Mouse (Mus musculus) liver, embryonic 16.5 days (tissue): ENCODE measurements around the gene Neu1. TPM values are rescaled to one million over a fixed set of nuclear protein-coding genes. Genes with fewer than 3 reads are reported as not detected.

Source experiments
- ATAC-seq: fragments of 200-750 bp; cut with Nextera tagmentation; 2 replicates; pipeline ENCODE4 v1.8.0; 2017; ENCODE audit warnings: low read depth, mild to moderate bottlenecking, moderate number of reproducible peaks, moderate library complexity
- H3K27ac ChIP-seq: fragments of 300-500 bp; sonication (generic); 2 replicates; pipeline ENCODE4 v1.5.1; 2014; ENCODE audit warnings: mild to moderate bottlenecking, low read length
- H3K27me3 ChIP-seq: fragments of 300-500 bp; sonication (generic); 2 replicates; pipeline ENCODE4 v1.6.1; 2014; ENCODE audit warnings: low read depth, low read length, mixed read lengths; ENCODE audit not compliant: control insufficient read depth, insufficient read depth
- H3K36me3 ChIP-seq: fragments of 300-500 bp; sonication (generic); 2 replicates; pipeline ENCODE4 v1.6.1; 2014; ENCODE audit warnings: mild to moderate bottlenecking; ENCODE audit not compliant: control insufficient read depth, insufficient read depth
- H3K4me1 ChIP-seq: fragments of 300-500 bp; sonication (generic); 2 replicates; pipeline ENCODE4 v1.6.1; 2014; ENCODE audit warnings: low read depth, low read length, mixed read lengths; ENCODE audit not compliant: control insufficient read depth
- H3K4me2 ChIP-seq: fragments of 300-500 bp; sonication (generic); 2 replicates; pipeline ENCODE4 v1.6.1; 2014; ENCODE audit warnings: low read depth, low read length, mixed read lengths
- H3K4me3 ChIP-seq: fragments of 300-500 bp; sonication (generic); 2 replicates; pipeline ENCODE4 v1.5.1; 2014; ENCODE audit warnings: low read depth, mild to moderate bottlenecking, low read length
- H3K9ac ChIP-seq: fragments of 300-500 bp; sonication (generic); 2 replicates; pipeline ENCODE4 v1.6.1; 2014; ENCODE audit warnings: low read depth, low read length
- H3K9me3 ChIP-seq: fragments of 300-500 bp; sonication (generic); replicated peaks from 2 replicates; pipeline ENCODE4 v1.6.1; 2016; ENCODE audit warnings: low read length; ENCODE audit not compliant: control insufficient read depth
- WGBS: fragments of 180-500 bp; shearing (Covaris S2); extraction: QIAGEN DNeasy Blood & Tissue Kit; methylation state at CpG from one replicate; pipeline ENCODE4 v1.1.7; 2014; ENCODE audit not compliant: insufficient replicate concordance; 5-methylcytosine and 5-hydroxymethylcytosine counted together
- polyA plus RNA-seq: library from polyadenylated mRNA; unstranded; fragments of >200 nt; fragmentation: Nextera tagmentation; extraction: Ambion mirVana; gene quantifications from 2 replicates; pipeline ENCODE4 v1.2.1, GENCODE M21; 2015

The Neu1 gene
- polyA plus RNA-seq, 1 experiment from 2014 or later = 20.6 TPM

DNA sequence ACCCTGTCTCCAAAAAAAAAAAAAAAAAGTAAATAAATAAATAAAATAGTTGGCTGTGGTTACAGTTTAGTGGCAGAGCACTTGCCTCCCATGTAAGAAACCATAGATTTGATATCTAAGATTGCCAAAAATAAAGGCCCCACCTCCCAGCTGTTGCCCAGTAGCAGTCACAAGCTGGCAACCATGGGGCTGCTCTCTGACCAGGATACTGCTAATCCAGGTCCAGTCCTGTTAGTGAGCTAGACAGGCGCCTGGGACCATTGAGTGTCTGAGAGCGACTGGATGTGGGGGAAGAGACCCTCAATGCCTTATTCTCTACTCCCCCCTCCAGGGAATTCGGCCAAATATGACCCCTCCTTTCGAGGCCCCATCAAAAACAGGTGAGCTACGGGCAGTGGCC lies 14.7 kb upstream of the Neu1 start:
- Histone ChIP-seq H3K27me3 (no peaks in the 10 kb centered on the region), H3K9me3 (no peaks in the 10 kb centered on the region), H3K4me2 (no peak overlapping the region), H3K36me3 (peaks cover 9% of the 10 kb centered on the region), H3K4me3 (no peak overlapping the region), H3K4me1 (peaks cover 14% of the 10 kb centered on the region), H3K27ac (no peak overlapping the region), H3K9ac (no peak overlapping the region)
- no peak for ATAC-seq
- 58% methylated on average over 5 of the region's 5 CpGs for WGBS

DNA sequence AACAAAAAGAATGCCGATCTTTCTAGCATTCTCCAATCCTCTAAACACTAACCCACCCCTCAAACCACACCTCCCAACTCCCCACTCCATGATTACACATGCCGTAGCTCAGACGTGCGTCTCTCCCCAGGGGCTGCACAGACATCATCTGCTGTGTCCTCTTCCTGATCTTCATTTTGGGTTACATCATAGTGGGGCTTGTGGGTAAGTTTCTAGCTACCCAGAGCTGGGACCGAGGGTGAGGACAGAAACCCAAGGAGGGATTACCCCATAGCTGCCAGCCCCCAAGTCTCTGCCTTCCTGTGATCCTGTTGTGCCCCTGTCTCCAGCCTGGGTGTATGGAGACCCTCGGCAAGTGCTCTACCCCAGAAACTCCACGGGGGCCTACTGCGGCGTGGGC lies 13.9 kb upstream of the Neu1 start:
- no peak overlapping the region for H3K4me2 ChIP-seq
- 68% methylated on average over 9 of the region's 9 CpGs for WGBS
- peaks cover 14% of the 10 kb centered on the region for H3K4me1 ChIP-seq
- no peak overlapping the region for H3K27ac ChIP-seq
- ATAC-seq = no peak
- no peaks in the 10 kb centered on the region for H3K9me3 ChIP-seq
- H3K27me3 ChIP-seq = no peaks in the 10 kb centered on the region
- no peak overlapping the region for H3K4me3 ChIP-seq
- peaks cover 3% of the 10 kb centered on the region for H3K36me3 ChIP-seq
- H3K9ac ChIP-seq = no peak overlapping the region

DNA sequence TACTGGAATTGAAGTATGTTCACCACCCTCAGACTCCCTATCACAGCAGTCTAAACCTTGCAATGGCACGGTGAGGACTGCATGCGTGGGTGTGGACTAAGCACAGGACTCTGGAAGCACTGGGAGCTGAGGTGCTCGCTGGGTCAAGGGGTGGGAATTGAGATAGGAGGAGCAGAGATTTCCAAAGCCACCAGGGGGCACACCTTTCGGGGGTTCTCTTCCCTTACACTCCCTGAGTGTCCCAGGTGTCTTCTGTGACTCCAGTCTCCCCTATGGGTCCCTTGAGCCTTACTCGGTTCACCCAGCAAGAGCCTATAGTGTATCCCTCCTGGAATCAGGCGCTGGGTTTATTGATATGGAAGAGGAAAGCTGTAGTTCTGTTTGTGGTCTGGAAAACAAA lies 8.1 kb upstream of the Neu1 start:
- Histone ChIP-seq H3K36me3 (no peaks in the 10 kb centered on the region), H3K9ac (no peak overlapping the region), H3K4me1 (no peaks in the 10 kb centered on the region; the same call in none of the 2 replicates), H3K9me3 (no peaks in the 10 kb centered on the region), H3K27me3 (no peaks in the 10 kb centered on the region), H3K4me2 (no peak overlapping the region), H3K27ac (no peak overlapping the region), H3K4me3 (no peak overlapping the region)
- WGBS = 39% methylated on average over 6 of the region's 6 CpGs
- no peak for ATAC-seq

DNA sequence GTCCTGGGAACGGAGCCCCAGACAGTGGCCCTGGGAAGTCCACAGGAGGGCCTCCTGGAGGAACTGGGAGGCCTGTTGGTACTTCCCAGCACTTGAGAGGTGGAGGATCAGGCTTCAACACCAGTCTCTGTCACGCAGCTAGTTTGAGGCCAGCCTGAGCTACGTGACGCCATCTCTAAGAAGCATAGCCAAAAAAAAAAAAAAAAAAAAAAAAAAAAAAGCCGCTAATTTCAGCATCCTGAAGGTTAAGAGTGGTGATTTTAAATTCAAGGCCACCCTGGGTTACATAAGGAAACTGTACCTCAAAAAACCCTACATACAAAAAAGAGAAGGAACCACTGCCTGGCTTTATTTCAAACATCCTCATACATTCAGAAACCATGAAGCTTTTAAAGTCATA lies 6.8 kb upstream of the Neu1 start:
- H3K4me1 ChIP-seq = no peaks in the 10 kb centered on the region; the same call in none of the 2 replicates
- no peak overlapping the region for H3K4me2 ChIP-seq
- no peak overlapping the region for H3K4me3 ChIP-seq
- no peaks in the 10 kb centered on the region for H3K9me3 ChIP-seq
- 65% methylated on average over 5 of the region's 5 CpGs for WGBS
- no peak overlapping the region for H3K27ac ChIP-seq
- ATAC-seq = no peak
- no peaks in the 10 kb centered on the region for H3K27me3 ChIP-seq
- no peak overlapping the region for H3K9ac ChIP-seq
- no peaks in the 10 kb centered on the region for H3K36me3 ChIP-seq

DNA sequence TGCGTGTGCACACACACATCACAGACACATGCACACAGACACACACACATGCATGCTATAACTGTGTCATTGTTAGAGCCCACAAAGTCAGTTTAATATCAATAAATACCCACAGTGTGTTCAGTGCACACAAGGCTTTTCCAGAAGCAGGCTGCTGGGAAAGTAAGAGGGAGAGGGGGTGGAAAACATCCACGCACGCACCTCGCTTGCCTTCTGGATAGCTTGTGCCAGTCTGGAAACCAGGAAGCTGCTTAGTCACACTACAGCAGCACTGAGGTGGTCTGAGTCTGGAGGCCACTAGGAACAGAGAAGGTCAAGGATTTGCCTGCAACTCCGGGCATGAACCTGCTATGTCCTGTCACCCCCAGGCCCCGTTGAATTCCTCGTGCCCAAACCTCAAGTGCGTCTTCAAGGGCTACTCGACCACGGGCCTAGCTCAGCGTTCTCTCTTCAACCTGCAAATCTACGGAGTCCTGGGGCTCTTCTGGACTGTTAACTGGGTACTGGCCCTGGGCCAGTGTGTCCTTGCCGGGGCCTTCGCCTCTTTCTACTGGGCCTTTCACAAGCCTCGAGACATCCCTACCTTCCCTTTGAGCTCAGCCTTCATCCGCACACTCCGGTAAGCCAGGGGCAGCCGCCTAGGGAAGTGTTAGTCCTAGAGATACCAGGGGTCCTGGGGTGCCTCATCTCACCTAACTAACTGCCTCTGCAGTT lies 3.6 kb upstream of the Neu1 start:
- Histone ChIP-seq H3K4me2 (no peak overlapping the region), H3K36me3 (no peaks in the 10 kb centered on the region), H3K27ac (no peak overlapping the region), H3K9me3 (no peaks in the 10 kb centered on the region), H3K4me3 (no peak overlapping the region), H3K27me3 (no peaks in the 10 kb centered on the region), H3K4me1 (peaks cover 13% of the 10 kb centered on the region), H3K9ac (no peak overlapping the region)
- WGBS = 79% methylated on average over 18 of the region's 18 CpGs
- ATAC-seq = no peak

DNA sequence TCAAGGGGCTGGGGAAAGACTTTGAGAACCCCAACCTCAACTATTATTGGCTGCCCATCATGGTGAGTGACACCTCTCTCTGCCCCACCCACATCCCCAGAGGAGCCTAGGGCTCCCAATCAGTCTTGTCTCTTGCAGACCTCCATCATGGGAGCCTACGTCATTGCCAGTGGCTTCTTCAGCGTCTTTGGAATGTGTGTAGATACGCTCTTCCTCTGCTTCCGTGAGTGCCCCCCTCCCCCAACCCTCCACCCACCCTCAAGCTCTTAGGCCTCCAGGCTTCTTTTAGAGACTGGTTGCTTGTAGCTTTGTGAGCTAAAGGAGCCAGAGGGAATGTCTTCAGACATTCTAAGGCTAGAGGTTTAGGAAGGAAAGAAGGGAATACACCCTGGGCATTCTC lies 2.2 kb upstream of the Neu1 start:
- Histone ChIP-seq H3K4me1 (peaks cover 13% of the 10 kb centered on the region), H3K27ac (no peak overlapping the region), H3K4me3 (no peak overlapping the region), H3K27me3 (no peaks in the 10 kb centered on the region), H3K9me3 (no peaks in the 10 kb centered on the region), H3K9ac (no peak overlapping the region), H3K4me2 (no peak overlapping the region), H3K36me3 (no peaks in the 10 kb centered on the region)
- ATAC-seq = no peak
- 68% methylated on average over 4 of the region's 4 CpGs for WGBS

DNA sequence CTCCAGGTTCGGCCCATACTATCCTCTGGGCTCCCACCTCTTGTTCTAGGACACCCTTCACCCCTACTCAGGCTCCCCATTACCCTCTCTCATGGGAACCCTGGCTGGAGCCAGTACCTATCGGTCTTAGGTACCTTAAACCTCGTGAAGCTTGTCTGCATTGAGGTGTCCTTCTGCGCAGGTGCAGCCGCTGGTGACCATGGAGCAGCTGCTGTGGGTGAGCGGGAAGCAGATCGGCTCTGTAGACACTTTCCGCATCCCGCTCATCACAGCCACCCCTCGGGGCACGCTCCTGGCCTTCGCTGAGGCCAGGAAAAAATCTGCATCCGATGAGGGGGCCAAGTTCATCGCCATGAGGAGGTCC lies 664 bp downstream of the Neu1 start:
- Histone ChIP-seq H3K9ac (peak overlapping the region; percentile 72), H3K4me2 (peak overlapping the region; percentile 91), H3K4me3 (peak overlapping the region; percentile 74), H3K4me1 (peaks cover 13% of the 10 kb centered on the region), H3K36me3 (no peaks in the 10 kb centered on the region), H3K27me3 (no peaks in the 10 kb centered on the region), H3K9me3 (no peaks in the 10 kb centered on the region), H3K27ac (peak overlapping the region; percentile 39; the same call in 1 of the 2 replicates)
- 10% methylated on average over 14 of the region's 14 CpGs for WGBS
- no peak for ATAC-seq

DNA sequence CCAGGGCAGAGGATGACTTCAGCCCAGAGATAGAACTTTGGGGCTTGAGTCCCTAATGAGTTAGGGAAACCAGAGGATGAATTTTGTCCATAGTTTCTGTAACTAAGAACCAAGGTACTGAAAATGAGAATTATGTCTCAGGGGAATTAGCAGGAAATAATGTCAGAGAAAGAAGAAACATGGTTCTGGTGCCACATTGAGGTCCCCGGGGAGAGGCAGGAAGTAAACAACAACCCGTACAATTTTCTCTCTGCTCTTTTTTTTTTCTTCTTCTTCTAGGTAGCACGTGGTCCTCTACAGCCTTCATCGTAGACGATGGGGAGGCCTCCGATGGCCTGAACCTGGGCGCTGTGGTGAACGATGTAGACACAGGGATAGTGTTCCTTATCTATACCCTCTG lies 1.2 kb downstream of the Neu1 start:
- H3K27ac ChIP-seq = no peak overlapping the region
- ATAC-seq = no peak
- H3K4me2 ChIP-seq = peak overlapping the region; percentile 91
- WGBS = 62% methylated on average over 8 of the region's 8 CpGs
- no peak overlapping the region for H3K9ac ChIP-seq
- no peaks in the 10 kb centered on the region for H3K9me3 ChIP-seq
- no peaks in the 10 kb centered on the region for H3K27me3 ChIP-seq
- H3K36me3 ChIP-seq = no peaks in the 10 kb centered on the region
- peaks cover 13% of the 10 kb centered on the region for H3K4me1 ChIP-seq
- peak overlapping the region; percentile 74 for H3K4me3 ChIP-seq

DNA sequence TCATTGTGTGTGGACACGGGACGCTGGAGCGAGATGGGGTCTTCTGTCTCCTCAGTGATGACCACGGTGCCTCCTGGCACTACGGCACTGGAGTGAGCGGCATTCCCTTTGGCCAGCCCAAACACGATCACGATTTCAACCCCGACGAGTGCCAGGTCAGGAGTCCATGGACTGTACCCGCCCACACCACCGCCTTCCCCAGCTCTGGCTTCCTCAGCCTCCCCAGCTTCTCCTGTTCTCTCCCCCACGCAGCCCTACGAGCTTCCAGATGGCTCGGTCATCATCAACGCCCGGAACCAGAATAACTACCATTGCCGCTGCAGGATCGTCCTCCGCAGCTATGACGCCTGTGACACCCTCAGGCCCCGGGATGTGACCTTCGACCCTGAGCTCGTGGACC lies 3.0 kb downstream of the Neu1 start:
- Histone ChIP-seq H3K4me3 (no peak overlapping the region), H3K9ac (no peak overlapping the region), H3K9me3 (no peaks in the 10 kb centered on the region), H3K4me2 (peak overlapping the region; percentile 37), H3K36me3 (no peaks in the 10 kb centered on the region), H3K4me1 (peaks cover 13% of the 10 kb centered on the region), H3K27me3 (no peaks in the 10 kb centered on the region), H3K27ac (no peak overlapping the region; the same call in 1 of the 2 replicates)
- no peak for ATAC-seq
- WGBS = 70% methylated on average over 24 of the region's 24 CpGs
